Mouse (Mus musculus) erythroblast, embryonic 14.5 days (primary cell): ENCODE results near the gene Higd1b.

ENCODE experiments used
- GATA1 ChIP-seq: IDR thresholded peaks from 2 replicates; pipeline ENCODE4 v1.6.1; 2012; ENCODE audit warnings: low read length, inconsistent platforms, mixed read lengths
- TAL1 ChIP-seq: IDR thresholded peaks from 3 replicates; pipeline ENCODE4 v1.6.1; 2012; ENCODE audit warnings: low read length, inconsistent platforms, mixed read lengths

GRCm38 (mm10) chr11:102851883-102852282 lies 16.2 kb downstream of the Higd1b start:
- TF ChIP-seq TAL1 (no peak), GATA1 (no peak)
